Mouse (Mus musculus): ENCODE measurements around the gene Tmem168. TPM values are rescaled to one million over a fixed set of nuclear protein-coding genes. Genes with fewer than 3 reads are reported as not detected.

The Tmem168 gene
- polyA plus RNA-seq, 1 experiment from 2014 or later, result 24.6 TPM

DNA sequence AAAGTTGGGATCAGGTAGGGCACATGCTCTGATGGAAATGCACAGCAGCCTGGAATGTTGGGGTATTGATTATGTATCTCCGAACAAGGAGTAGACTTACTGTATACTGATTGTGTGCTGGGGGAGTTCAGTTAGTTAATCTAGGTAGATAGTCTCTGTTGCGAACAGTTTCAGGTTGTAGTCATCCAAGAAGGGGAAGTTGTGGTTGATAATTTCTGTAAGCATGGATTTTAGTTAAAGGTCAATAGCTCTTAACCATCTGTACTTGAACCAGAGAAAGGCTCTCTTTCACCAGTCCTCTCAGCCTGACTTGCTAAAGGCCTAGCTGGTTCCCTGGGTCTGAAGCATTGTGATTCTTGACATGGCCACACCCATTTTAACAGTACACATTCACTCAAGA, 3.0 kb upstream of the Tmem168 start:
- whole genome bisulfite sequencing, result 92% methylated on average over 2 of the region's 2 CpGs
- peaks cover 17% of the 10 kb centered on the region for H3K4me1 ChIP-seq (replicated peaks)
- ATAC-seq, result no peak

DNA sequence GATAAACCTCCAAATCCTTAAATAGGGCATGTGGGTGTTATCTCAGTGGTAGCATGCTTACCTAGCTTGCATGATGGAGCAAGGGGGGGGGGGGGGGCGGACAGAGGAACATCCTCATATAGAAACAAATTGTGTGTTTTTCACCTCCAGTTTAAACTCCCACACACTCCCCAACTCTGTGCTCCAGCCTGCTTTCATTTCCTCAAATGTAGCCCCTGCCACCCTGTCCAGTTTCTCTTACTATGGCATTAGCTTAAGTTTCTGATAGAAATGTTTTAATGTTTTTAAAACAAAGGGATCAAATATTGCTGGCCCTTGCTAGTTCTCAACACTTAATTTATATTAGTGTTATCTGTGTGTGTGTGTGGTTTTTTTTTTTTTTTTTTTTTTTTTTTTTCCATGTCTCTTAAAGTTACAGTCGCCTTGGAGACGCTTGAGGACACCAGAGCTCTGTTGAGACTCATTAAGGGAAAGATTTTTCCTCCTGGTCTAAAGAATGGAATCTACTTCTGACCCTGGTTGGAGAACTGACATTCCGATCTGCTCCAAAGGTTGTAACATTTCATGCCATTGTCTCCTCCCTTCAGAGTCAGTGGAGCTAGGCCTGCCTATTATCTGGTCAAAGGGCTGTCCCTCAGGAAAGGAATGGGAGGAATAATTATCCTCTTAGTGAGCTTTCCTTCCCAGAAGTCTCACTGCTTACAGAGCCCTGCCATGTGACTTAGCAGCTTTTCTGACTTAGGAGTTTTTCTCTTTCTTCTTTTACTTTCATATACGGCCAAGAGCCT, 1.6 kb upstream of the Tmem168 start:
- 24% methylated on average over 5 of the region's 5 CpGs for WGBS
- peaks cover 17% of the 10 kb centered on the region for H3K4me1 ChIP-seq (replicated peaks)

More for the DNA sequence above, 3.0 kb upstream of the Tmem168 start:
- no peak overlapping the region for H3K4me3 ChIP-seq (replicated peaks)
- H3K27ac ChIP-seq, result no peak overlapping the region
- no peak overlapping the region for H3K9ac ChIP-seq (replicated peaks)
- no peaks in the 10 kb centered on the region for H3K27me3 ChIP-seq
- no peaks in the 10 kb centered on the region for H3K36me3 ChIP-seq
- no peaks in the 10 kb centered on the region for H3K9me3 ChIP-seq
- H3K4me2 ChIP-seq (replicated peaks), result no peak overlapping the region

DNA sequence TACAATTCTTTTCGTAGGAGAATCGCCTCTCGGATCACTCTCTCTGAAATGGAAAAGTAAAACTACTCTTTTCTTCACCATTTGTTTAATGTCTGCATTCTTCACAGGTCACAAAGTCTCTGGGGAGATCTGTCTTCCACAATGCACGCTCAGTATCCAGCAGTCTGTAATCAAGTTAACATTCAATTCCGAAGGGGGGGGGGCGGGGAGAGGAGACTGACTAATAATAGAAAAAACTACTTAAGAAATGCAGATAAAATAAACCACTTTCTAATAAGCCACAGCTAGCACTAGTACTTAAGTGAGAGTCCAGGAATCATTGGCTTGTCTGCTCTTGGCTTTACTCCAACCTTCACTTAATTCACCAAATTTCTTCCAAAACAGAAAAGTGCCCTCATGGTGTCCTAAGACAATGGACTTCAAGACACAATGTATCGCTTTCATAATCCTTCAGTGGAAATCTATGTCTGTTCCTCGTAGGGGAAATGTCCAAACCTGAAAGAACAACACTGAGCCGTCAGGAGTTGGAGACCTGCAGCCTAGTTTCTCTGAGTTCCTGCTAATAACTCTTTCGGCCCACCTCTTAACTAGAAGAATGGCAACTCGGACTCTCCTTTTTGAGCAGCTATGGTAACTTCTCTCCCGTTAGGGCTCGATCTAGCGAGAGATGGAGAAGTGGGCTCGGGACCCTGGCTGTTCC, 829 bp downstream of the Tmem168 start:
- peak overlapping the region; percentile 82 for H3K4me3 ChIP-seq (replicated peaks)
- H3K4me1 ChIP-seq (replicated peaks), result peaks cover 17% of the 10 kb centered on the region
- H3K9ac ChIP-seq (replicated peaks), result peak overlapping the region; percentile 87
- no peaks in the 10 kb centered on the region for H3K9me3 ChIP-seq
- ATAC-seq, result no peak; the same call in 1 of the 2 replicates
- 11% methylated on average over 15 of the region's 15 CpGs for WGBS
- H3K36me3 ChIP-seq, result peaks cover 7% of the 10 kb centered on the region
- H3K27me3 ChIP-seq, result no peaks in the 10 kb centered on the region
- H3K4me2 ChIP-seq (replicated peaks), result peak overlapping the region; percentile 68
- H3K27ac ChIP-seq, result peak overlapping the region; percentile 95

More for the DNA sequence above, 1.6 kb upstream of the Tmem168 start:
- no peak overlapping the region for H3K4me3 ChIP-seq (replicated peaks)
- H3K9ac ChIP-seq (replicated peaks), result no peak overlapping the region
- H3K9me3 ChIP-seq, result no peaks in the 10 kb centered on the region
- no peaks in the 10 kb centered on the region for H3K27me3 ChIP-seq
- no peaks in the 10 kb centered on the region for H3K36me3 ChIP-seq
- H3K4me2 ChIP-seq (replicated peaks), result no peak overlapping the region
- no peak for ATAC-seq
- no peak overlapping the region for H3K27ac ChIP-seq

DNA sequence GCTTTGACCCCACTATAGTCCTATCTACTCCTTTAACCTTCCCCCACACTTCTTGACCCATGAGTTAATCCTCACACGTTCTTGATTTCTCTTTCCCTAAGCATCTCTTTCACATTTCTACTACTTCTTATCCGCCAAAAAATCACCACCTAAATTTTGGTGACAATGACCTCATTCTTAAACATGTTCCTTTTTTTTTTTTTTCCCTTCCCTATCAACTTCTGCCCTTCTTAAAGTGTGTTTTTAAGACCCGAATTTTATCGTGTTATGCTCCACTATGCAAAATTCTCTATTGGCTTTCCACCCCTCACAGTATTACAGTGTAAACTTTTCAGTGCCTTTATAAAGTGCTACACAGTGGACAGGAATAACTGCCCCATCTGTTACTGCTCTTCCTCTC, 1.5 kb downstream of the Tmem168 start:
- Histone ChIP-seq H3K9ac (replicated peaks) (peak overlapping the region; percentile 87), H3K4me2 (replicated peaks) (peak overlapping the region; percentile 68), H3K27me3 (no peaks in the 10 kb centered on the region), H3K4me1 (replicated peaks) (peaks cover 24% of the 10 kb centered on the region), H3K27ac (no peak overlapping the region), H3K9me3 (no peaks in the 10 kb centered on the region), H3K36me3 (peaks cover 13% of the 10 kb centered on the region), H3K4me3 (replicated peaks) (peak overlapping the region; percentile 82)
- ATAC-seq, result no peak
- WGBS, result 70% methylated on average over 4 of the region's 4 CpGs

DNA sequence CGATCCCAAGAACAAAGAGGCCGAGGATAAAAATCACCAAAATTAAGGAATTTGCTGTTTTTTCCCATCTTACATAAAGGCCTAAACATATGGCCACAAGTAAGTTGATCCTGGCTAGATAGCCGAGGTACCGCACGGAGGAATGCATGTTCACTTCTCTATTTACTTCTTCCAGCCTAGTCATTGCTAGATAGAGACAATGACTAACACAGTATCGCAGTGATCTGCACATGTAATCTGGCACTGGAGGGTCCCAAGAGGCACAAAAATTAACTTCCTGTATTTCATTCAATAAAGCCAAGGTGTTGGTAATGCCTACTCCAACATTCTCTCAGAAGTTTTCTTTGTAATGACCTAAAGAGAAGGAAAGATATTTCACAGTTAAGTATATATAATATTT, 4.8 kb downstream of the Tmem168 start:
- Histone ChIP-seq H3K36me3 (peaks cover 15% of the 10 kb centered on the region), H3K9me3 (no peaks in the 10 kb centered on the region), H3K27me3 (no peaks in the 10 kb centered on the region), H3K4me3 (replicated peaks) (no peak overlapping the region), H3K4me2 (replicated peaks) (no peak overlapping the region), H3K27ac (no peak overlapping the region), H3K4me1 (replicated peaks) (peaks cover 24% of the 10 kb centered on the region), H3K9ac (replicated peaks) (no peak overlapping the region)
- WGBS, result 97% methylated on average over 6 of the region's 6 CpGs
- ATAC-seq, result no peak

DNA sequence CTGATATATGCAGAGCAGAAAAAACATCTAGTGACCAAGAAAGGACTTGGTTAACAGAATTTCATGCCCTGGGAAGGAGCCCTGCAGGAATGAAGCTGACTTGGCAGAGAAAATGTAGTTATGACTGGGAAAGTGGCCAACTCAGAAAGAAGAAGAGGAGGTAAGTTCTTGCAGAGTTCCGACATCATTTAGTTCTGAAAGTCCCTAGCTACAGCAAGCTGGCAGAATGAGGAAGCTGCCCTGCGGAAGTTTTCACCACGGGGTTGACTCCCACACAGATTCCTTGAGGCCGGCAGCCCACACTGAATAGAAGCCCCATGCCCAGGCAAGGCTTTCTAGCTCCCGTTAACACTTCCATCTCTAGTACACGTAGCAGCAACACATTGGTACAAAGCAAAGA, 6.3 kb downstream of the Tmem168 start:
- no peak for ATAC-seq
- H3K4me3 ChIP-seq (replicated peaks), result no peak overlapping the region
- no peaks in the 10 kb centered on the region for H3K9me3 ChIP-seq
- WGBS, result 89% methylated on average over 6 of the region's 6 CpGs
- peaks cover 19% of the 10 kb centered on the region for H3K4me1 ChIP-seq (replicated peaks)
- H3K4me2 ChIP-seq (replicated peaks), result no peak overlapping the region
- no peaks in the 10 kb centered on the region for H3K27me3 ChIP-seq
- peaks cover 15% of the 10 kb centered on the region for H3K36me3 ChIP-seq
- H3K27ac ChIP-seq, result no peak overlapping the region
- H3K9ac ChIP-seq (replicated peaks), result no peak overlapping the region

DNA sequence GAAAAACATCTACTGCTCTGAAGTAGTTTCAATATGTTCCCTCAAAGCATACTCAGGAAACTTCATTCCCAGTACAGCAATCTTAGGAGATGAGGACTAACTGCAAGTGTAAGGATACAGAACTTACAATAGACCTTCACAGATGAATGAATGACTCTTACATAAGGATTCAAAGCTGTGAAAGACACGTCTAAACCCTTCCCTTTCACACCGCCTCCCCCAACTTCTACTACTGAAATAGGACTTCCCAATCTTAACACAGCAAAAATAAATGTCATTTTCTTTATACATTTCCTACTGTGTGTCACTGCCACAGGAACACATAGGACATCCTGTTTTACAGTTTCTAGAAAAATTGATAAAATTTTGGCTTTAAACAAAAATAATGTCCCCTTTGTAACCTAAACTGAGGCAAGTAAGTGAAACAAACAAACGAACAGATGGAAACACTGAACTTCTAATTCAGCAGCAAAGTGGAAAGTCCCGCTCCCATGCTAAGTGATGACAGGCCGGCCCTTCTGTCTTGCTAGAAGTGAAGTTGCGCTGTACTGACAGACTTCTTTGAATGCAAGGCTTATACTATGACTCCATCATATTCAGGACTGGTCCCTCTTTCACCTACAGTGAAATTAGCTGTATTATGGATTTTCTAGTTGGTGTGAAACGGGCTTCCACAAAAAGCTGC, 9.5 kb downstream of the Tmem168 start:
- H3K4me2 ChIP-seq (replicated peaks), result no peak overlapping the region
- H3K4me1 ChIP-seq (replicated peaks), result peaks cover 12% of the 10 kb centered on the region
- H3K27ac ChIP-seq, result no peak overlapping the region
- H3K9ac ChIP-seq (replicated peaks), result no peak overlapping the region
- 92% methylated on average over 7 of the region's 7 CpGs for WGBS
- H3K9me3 ChIP-seq, result no peaks in the 10 kb centered on the region
- ATAC-seq, result no peak
- no peaks in the 10 kb centered on the region for H3K27me3 ChIP-seq
- H3K4me3 ChIP-seq (replicated peaks), result no peak overlapping the region
- H3K36me3 ChIP-seq, result peaks cover 25% of the 10 kb centered on the region

DNA sequence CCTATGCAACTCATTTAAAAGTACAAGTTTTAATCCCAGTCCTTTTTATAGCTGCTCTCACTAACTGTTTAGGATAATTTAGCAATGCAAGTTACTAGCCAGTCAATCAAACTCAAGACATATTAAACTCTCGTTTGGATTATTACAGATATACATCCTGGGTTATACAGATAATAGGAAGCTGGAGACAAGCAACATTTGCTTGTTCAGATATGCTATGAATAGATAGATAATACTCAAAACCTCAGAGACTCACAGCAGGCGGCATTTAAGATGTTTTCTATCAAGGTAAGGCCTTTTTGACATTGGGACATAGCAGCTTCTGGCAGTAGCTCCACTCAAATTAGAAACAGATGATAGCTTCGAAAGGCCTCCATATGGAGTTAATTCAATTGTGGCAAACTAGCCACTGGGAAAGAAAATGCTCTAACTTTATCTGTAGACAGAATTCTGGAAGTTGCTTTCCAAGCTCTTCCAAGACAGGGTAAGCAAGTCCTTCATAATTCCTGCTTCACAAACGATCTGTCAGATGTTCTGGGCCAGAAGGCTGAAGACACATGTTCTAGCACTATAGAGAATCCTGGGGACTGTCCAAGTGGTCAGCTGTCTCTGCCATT, 15.1 kb downstream of the Tmem168 start:
- Histone ChIP-seq H3K4me1 (replicated peaks) (no peaks in the 10 kb centered on the region), H3K4me3 (replicated peaks) (no peak overlapping the region), H3K9me3 (no peaks in the 10 kb centered on the region), H3K4me2 (replicated peaks) (no peak overlapping the region), H3K9ac (replicated peaks) (no peak overlapping the region), H3K36me3 (peaks cover 36% of the 10 kb centered on the region), H3K27ac (no peak overlapping the region), H3K27me3 (no peaks in the 10 kb centered on the region)
- no peak for ATAC-seq
- WGBS, result 91% methylated on average over 4 of the region's 4 CpGs

DNA sequence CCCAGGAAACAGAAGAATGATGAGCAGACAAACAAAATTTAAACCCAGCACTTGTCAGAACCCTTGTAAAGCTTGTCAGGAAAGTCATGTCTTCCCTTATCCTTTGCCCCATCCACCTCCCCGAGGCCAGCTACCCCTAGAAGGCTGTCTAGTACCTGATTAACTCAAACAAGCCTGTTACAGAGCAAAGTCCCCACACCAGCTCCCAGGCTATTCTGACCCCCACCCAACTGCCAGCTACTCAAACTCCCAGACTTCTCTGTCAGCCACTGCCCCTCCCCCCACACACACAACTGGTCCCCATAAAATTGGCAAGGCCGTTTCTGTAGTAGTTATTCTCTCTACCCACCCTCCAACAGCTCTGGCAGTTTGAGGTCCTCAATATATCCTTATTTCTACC, 21.3 kb downstream of the Tmem168 start:
- ATAC-seq, result no peak
- Histone ChIP-seq H3K36me3 (peaks cover 33% of the 10 kb centered on the region), H3K4me1 (replicated peaks) (no peaks in the 10 kb centered on the region), H3K27ac (no peak overlapping the region), H3K9me3 (no peaks in the 10 kb centered on the region), H3K9ac (replicated peaks) (no peak overlapping the region), H3K4me3 (replicated peaks) (no peak overlapping the region), H3K27me3 (no peaks in the 10 kb centered on the region), H3K4me2 (replicated peaks) (no peak overlapping the region)
- WGBS, result 71% methylated on average over 2 of the region's 2 CpGs

DNA sequence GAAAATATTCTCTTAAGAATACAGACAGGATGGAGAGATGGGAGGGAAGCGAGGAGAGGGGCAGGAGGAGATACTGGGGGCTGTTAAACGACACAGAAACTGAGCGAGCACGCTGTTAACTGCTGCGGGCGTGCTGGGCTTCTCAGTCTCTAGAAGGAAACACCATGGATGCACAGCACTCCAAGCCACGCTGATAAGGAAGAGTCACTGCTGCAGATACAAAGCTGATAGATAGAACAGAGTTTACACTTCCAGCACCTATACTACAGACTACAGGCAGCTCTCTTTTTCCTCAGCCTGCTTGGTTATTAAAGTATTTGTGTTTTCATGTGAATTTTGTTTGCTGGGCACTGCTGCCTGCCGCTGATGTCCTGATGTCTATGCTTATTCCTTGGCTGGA, 21.7 kb downstream of the Tmem168 start:
- no peaks in the 10 kb centered on the region for H3K4me1 ChIP-seq (replicated peaks)
- H3K27me3 ChIP-seq, result no peaks in the 10 kb centered on the region
- ATAC-seq, result no peak
- WGBS, result 92% methylated on average over 8 of the region's 8 CpGs
- H3K9me3 ChIP-seq, result no peaks in the 10 kb centered on the region
- H3K9ac ChIP-seq (replicated peaks), result no peak overlapping the region
- H3K4me2 ChIP-seq (replicated peaks), result no peak overlapping the region
- H3K36me3 ChIP-seq, result peaks cover 29% of the 10 kb centered on the region
- no peak overlapping the region for H3K27ac ChIP-seq
- no peak overlapping the region for H3K4me3 ChIP-seq (replicated peaks)

DNA sequence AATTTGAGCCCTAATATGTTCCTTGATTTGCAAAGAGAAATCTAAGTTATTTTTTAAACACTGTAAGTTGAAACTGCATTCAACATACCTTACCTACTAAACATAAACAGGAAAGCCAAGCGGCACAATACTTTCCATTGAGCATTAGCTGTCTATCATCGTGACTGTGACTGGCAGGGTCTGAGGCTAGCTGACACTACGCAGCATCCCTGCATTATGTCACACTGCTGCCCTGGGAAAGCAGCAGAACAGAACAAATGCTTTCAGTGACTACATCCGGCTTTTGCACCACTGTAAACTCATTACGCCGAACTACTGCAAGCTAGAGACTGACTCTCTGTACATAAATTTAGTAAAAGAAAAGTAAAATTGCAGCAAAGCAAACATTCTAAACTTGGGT, 23.1 kb downstream of the Tmem168 start:
- Histone ChIP-seq H3K9ac (replicated peaks) (no peak overlapping the region), H3K4me1 (replicated peaks) (no peaks in the 10 kb centered on the region), H3K9me3 (no peaks in the 10 kb centered on the region), H3K36me3 (peaks cover 27% of the 10 kb centered on the region), H3K27me3 (no peaks in the 10 kb centered on the region), H3K4me2 (replicated peaks) (no peak overlapping the region), H3K4me3 (replicated peaks) (no peak overlapping the region), H3K27ac (no peak overlapping the region)
- ATAC-seq, result no peak
- 91% methylated on average over 6 of the region's 6 CpGs for WGBS

DNA sequence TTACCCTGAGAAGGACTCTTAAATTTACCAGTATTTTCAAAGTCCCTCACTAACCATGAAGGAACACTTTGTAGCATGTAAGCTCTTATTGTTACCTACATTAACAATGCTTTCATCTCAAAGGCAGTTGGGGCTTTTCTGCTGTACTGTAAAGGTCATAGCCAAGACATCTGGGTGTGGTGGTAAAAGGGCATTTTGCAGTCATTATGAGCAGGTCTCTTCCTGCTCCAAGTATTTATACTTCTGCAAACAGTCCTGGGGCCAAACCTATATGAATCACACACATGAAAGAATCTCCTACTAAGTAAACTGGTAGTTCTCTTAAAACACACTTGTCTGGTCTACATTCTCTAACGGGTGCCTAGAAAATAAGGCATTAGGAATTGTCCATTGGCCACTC, 25.8 kb downstream of the Tmem168 start:
- 89% methylated on average over 1 of the region's 1 CpGs for WGBS
- no peaks in the 10 kb centered on the region for H3K4me1 ChIP-seq (replicated peaks)
- peaks cover 28% of the 10 kb centered on the region for H3K36me3 ChIP-seq
- no peaks in the 10 kb centered on the region for H3K9me3 ChIP-seq
- no peak overlapping the region for H3K4me2 ChIP-seq (replicated peaks)
- H3K4me3 ChIP-seq (replicated peaks), result no peak overlapping the region
- H3K9ac ChIP-seq (replicated peaks), result no peak overlapping the region
- ATAC-seq, result no peak
- no peaks in the 10 kb centered on the region for H3K27me3 ChIP-seq
- no peak overlapping the region for H3K27ac ChIP-seq

Measured in midbrain, embryonic 13.5 days (tissue).